Comparison of ENCODE assay signal across 9 mouse cellular contexts in genomic region chr13:13612882-13613281, GRCm38 (mm10). TPM values are rescaled to one million over a fixed set of nuclear protein-coding genes. Genes with fewer than 3 reads are reported as not detected.
A peak's percentile ranks its signal among the peaks of the same experiment; 100 is the strongest.
DNase-seq lines count a peak whose midpoint lies in the region; ATAC-seq lines count a peak whose summit lies in the region.
"Had no signal": no experiment of that assay in that cellular context is flagged by ENCODE, and none has a peak within 500 bp of the region (broad histone marks: within the 10 kb centered on the region; RNA-seq: fewer than 3 reads in every experiment).

No protein-coding gene starts in this region.

- H3K9me3 ChIP-seq in lung, embryonic 16.5 days (ENCODE audit: control insufficient read depth, low read length) = no peaks in the 10 kb centered on the region
- H3K9me3 ChIP-seq: G1E had no signal

- no peak overlapping the region for H3K27ac ChIP-seq in lung, embryonic 16.5 days (ENCODE audit: low read length)

- H3K4me3 ChIP-seq in lung, embryonic 16.5 days (ENCODE audit: low read length) = no peak overlapping the region

- ATAC-seq in common myeloid progenitor, adult 5-6 weeks (replicated peaks; ENCODE audit: low read depth, poor library complexity, severe bottlenecking) = peak; percentile 92
- ATAC-seq in inflammation-experienced regulatory T-cells, adult 6 months = peak; percentile 71
- peak; percentile 36; the same call in 1 of the 2 replicates for ATAC-seq in lung, embryonic 16.5 days (ENCODE audit: low read depth)

- no peaks in the 10 kb centered on the region for H3K27me3 ChIP-seq in lung, embryonic 16.5 days (ENCODE audit: control insufficient read depth, insufficient read depth, low read depth, low read length)

- peak; percentile 26 for DNase-seq in adrenal gland, postnatal 10 days
- DNase-seq in adrenal gland, adult 18-20 months (ENCODE audit: low spot score in 2 of 2) = no peak
- peak; percentile 20 for DNase-seq in retina, embryonic 14.5 days (ENCODE audit: low spot score)
- DNase-seq in retina, postnatal 1 day = no peak
- DNase-seq in frontal cortex, postnatal 10 days (ENCODE audit: low spot score in 2 of 2) = no peak

- H3K9ac ChIP-seq in lung, embryonic 16.5 days (ENCODE audit: low read length) = no peak overlapping the region

- H3K36me3 ChIP-seq in lung, embryonic 16.5 days (ENCODE audit: control insufficient read depth, insufficient read depth, low read length) = peaks cover 4% of the 10 kb centered on the region

- H3K4me1 ChIP-seq in lung, embryonic 16.5 days (replicated peaks; ENCODE audit: control insufficient read depth, insufficient read depth, low read length) = no peaks in the 10 kb centered on the region

- 84% methylated on average over 1 of the region's 1 CpGs for WGBS in lung, embryonic 16.5 days

- H3K4me2 ChIP-seq in lung, embryonic 16.5 days (ENCODE audit: low read depth, low read length) = no peak overlapping the region

RNA-seq across cellular contexts. Expression of gene Lyst, which starts 22.7 kb away (rescaled TPM):
- 10 to 100 TPM; 25.5 to 30.3 TPM for total RNA-seq in adrenal gland, postnatal 10 days (2021)
- total RNA-seq in adrenal gland, adult 18-20 months (2021) = 10 to 100 TPM; 18.0 to 22.6 TPM
- total RNA-seq in common myeloid progenitor, adult 5-6 weeks (2017) = 22.9 and 25.0 TPM in 2 replicates
- 10 to 100 TPM; 13.9 to 18.7 (median 14.4) TPM for polyA plus RNA-seq in inflammation-experienced regulatory T-cells, adult 6 months (2017; shearing (Covaris generic))
- polyA plus RNA-seq in lung, embryonic 16.5 days (2015; fragmentation: Nextera tagmentation; extraction: Ambion mirVana) = 5.4 and 6.1 TPM in 2 replicates

Comparison
In these comparisons a context has a peak if more than half of its experiments do, and no peak if none do; other contexts are left out.
1. DNase-seq: peak in adrenal gland, postnatal 10 days (single experiment) and retina, embryonic 14.5 days (single experiment); none in adrenal gland, adult 18-20 months (0 of 2), retina, postnatal 1 day (single experiment) and frontal cortex, postnatal 10 days (0 of 2).
2. ATAC-seq: peak in every context shown above with its lines; median percentile 92 in common myeloid progenitor, adult 5-6 weeks; 71 in inflammation-experienced regulatory T-cells, adult 6 months; 36 in lung, embryonic 16.5 days.